In the genomic region with DNA sequence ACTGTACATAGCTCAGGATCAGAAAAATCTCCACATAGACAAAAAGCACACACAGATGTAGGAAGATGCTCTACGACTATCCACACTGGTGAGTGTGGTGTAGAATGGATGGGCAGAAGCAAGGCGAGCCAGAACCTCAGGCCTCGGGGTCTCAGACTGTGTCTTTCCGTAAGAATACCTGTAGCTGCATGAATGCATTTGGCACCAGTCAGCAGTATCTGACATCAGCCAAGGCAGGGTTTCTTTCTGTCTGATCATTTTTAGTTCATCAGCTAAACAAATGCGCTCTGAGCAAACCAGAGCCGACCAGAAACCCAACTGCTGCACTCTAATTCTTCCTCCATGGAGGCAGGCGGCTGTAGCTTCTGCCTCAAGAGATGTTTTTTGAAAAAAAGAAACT, we compare ENCODE assay signal across 8 mouse cellular contexts. TPM values are rescaled to one million over a fixed set of nuclear protein-coding genes. Genes with fewer than 3 reads are reported as not detected.
DNase-seq lines count a peak whose midpoint lies in the region; ATAC-seq and TF ChIP-seq lines count a peak whose summit lies in the region.
"Had no signal": no experiment of that assay in that cellular context is flagged by ENCODE, and none has a peak within 500 bp of the region (broad histone marks: within the 10 kb centered on the region; RNA-seq: fewer than 3 reads in every experiment).

No protein-coding gene starts in this region.

- H3K4me1 ChIP-seq in kidney, embryonic 15.5 days: no peaks in the 10 kb centered on the region; the same call in 1 of the 2 replicates
- H3K4me1 ChIP-seq in forebrain, embryonic 13.5 days: peaks cover 16% of the 10 kb centered on the region
- no peaks in the 10 kb centered on the region for H3K4me1 ChIP-seq in hindbrain, postnatal 0 days (ENCODE audit: insufficient read depth, low read length)
- H3K4me1 ChIP-seq in midbrain, embryonic 16.5 days (ENCODE audit: control insufficient read depth, insufficient read depth, low read length): peaks cover 18% of the 10 kb centered on the region

- H3K36me3 ChIP-seq in kidney, embryonic 15.5 days: peaks cover 70% of the 10 kb centered on the region
- H3K36me3 ChIP-seq in forebrain, embryonic 13.5 days (ENCODE audit: poor library complexity, severe bottlenecking): peaks cover 59% of the 10 kb centered on the region
- H3K36me3 ChIP-seq in hindbrain, postnatal 0 days (ENCODE audit: insufficient read depth, low read length): peaks cover 27% of the 10 kb centered on the region; the same call in 1 of the 2 replicates
- peaks cover 15% of the 10 kb centered on the region for H3K36me3 ChIP-seq in midbrain, embryonic 16.5 days (ENCODE audit: control insufficient read depth, insufficient read depth, low read length)

- no peak overlapping the region for H3K9ac ChIP-seq in kidney, embryonic 15.5 days
- H3K9ac ChIP-seq in forebrain, embryonic 13.5 days: peak overlapping the region; percentile 40; the same call in 1 of the 2 replicates
- H3K9ac ChIP-seq in hindbrain, postnatal 0 days (replicated peaks; ENCODE audit: low read length): no peak overlapping the region
- peak overlapping the region; percentile 48; the same call in 1 of the 2 replicates for H3K9ac ChIP-seq in midbrain, embryonic 16.5 days (ENCODE audit: low read depth, low read length)

- H3K4me3 ChIP-seq in kidney, embryonic 15.5 days (replicated peaks): no peak overlapping the region
- no peak overlapping the region for H3K4me3 ChIP-seq in forebrain, embryonic 13.5 days
- no peak overlapping the region for H3K4me3 ChIP-seq in hindbrain, postnatal 0 days (ENCODE audit: low read length)
- no peak overlapping the region; the same call in 1 of the 2 replicates for H3K4me3 ChIP-seq in midbrain, embryonic 16.5 days (ENCODE audit: low read depth, low read length)

- ATAC-seq in kidney, embryonic 15.5 days (replicated peaks; ENCODE audit: low FRiP score): peak; percentile 22; the same call in 1 of the 2 replicates
- 0 out of 2 replicates have a peak, but pooled peaks have one; percentile 6 for ATAC-seq in forebrain, embryonic 13.5 days
- ATAC-seq in hindbrain, postnatal 0 days: peak; percentile 39
- peak; percentile 37 for ATAC-seq in midbrain, embryonic 16.5 days

- no peak for DNase-seq in kidney, postnatal 4 days
- no peak for DNase-seq in hindbrain, postnatal 0 days (ENCODE audit: low spot score)
- DNase-seq in right cerebral cortex, adult 18-20 months: no peak
- no peak for DNase-seq in urinary bladder, adult 2 months (ENCODE audit: low spot score)
- DNase-seq: kidney, postnatal 36 days had no signal

- H3K27ac ChIP-seq in kidney, embryonic 15.5 days: no peak overlapping the region
- no peak overlapping the region for H3K27ac ChIP-seq in forebrain, embryonic 13.5 days
- peak overlapping the region; percentile 69 for H3K27ac ChIP-seq in hindbrain, postnatal 0 days
- H3K27ac ChIP-seq in midbrain, embryonic 16.5 days (ENCODE audit: low read length): peak overlapping the region; percentile 77

- WGBS in kidney, embryonic 15.5 days: 82% methylated on average over 7 of the region's 7 CpGs
- 48% methylated on average over 7 of the region's 7 CpGs for WGBS in forebrain, embryonic 13.5 days
- 56% methylated on average over 7 of the region's 7 CpGs for WGBS in hindbrain, postnatal 0 days
- 39% methylated on average over 7 of the region's 7 CpGs for WGBS in midbrain, embryonic 16.5 days

- H3K27me3 ChIP-seq in kidney, embryonic 15.5 days: no peaks in the 10 kb centered on the region
- H3K27me3 ChIP-seq in forebrain, embryonic 13.5 days: no peaks in the 10 kb centered on the region
- H3K27me3 ChIP-seq in hindbrain, postnatal 0 days (ENCODE audit: insufficient read depth, low read length): no peaks in the 10 kb centered on the region
- no peaks in the 10 kb centered on the region for H3K27me3 ChIP-seq in midbrain, embryonic 16.5 days (ENCODE audit: control insufficient read depth, insufficient read depth, low read depth, low read length)

- TF ChIP-seq CTCF in hindbrain, postnatal 0 days (IDR thresholded peaks at IDR 0.05; ENCODE audit: low read depth): no peak

- H3K4me2 ChIP-seq in kidney, embryonic 15.5 days: no peak overlapping the region
- H3K4me2 ChIP-seq in forebrain, embryonic 13.5 days: peak overlapping the region; percentile 54
- peak overlapping the region; percentile 11 for H3K4me2 ChIP-seq in hindbrain, postnatal 0 days (ENCODE audit: low read depth, low read length)
- peak overlapping the region; percentile 45 for H3K4me2 ChIP-seq in midbrain, embryonic 16.5 days (ENCODE audit: low read length)

- H3K9me3 ChIP-seq in kidney, embryonic 15.5 days (replicated peaks): no peaks in the 10 kb centered on the region
- H3K9me3 ChIP-seq in forebrain, embryonic 13.5 days (replicated peaks): no peaks in the 10 kb centered on the region
- H3K9me3 ChIP-seq in hindbrain, postnatal 0 days (ENCODE audit: low read length): no peaks in the 10 kb centered on the region
- no peaks in the 10 kb centered on the region; the same call in 1 of the 2 replicates for H3K9me3 ChIP-seq in midbrain, embryonic 16.5 days (replicated peaks; ENCODE audit: control insufficient read depth, low read length, poor library complexity, severe bottlenecking)

RNA-seq across cellular contexts. Expression of a gene that starts 18.1 kb away (rescaled TPM):
- polyA plus RNA-seq in kidney, embryonic 15.5 days (2015; fragmentation: Nextera tagmentation; extraction: Ambion mirVana): 31.2 and 31.8 TPM in 2 replicates
- polyA plus RNA-seq in forebrain, embryonic 13.5 days (2015; fragmentation: Nextera tagmentation; extraction: Ambion mirVana): 31.7 and 37.1 TPM in 2 replicates
- total RNA-seq in hindbrain, postnatal 0 days (2014; rRNA removed): 8.1 and 16.7 TPM in 2 replicates
- 21.7 and 26.0 TPM in 2 replicates for polyA plus RNA-seq in hindbrain, postnatal 0 days (2015; fragmentation: Nextera tagmentation; extraction: Ambion mirVana)
- polyA plus RNA-seq in midbrain, embryonic 16.5 days (2015; fragmentation: Nextera tagmentation; extraction: Ambion mirVana): 31.1 and 35.9 TPM in 2 replicates
- 30.6 and 35.6 TPM in 2 replicates for polyA plus RNA-seq in urinary bladder, adult 2 months (2012; rRNA removed)

RNA-seq across cellular contexts. Expression of a gene that starts 57.6 kb away (rescaled TPM):
- polyA plus RNA-seq in kidney, embryonic 15.5 days (2015; fragmentation: Nextera tagmentation; extraction: Ambion mirVana): 50.8 and 55.9 TPM in 2 replicates
- 37.9 and 38.3 TPM in 2 replicates for polyA plus RNA-seq in forebrain, embryonic 13.5 days (2015; fragmentation: Nextera tagmentation; extraction: Ambion mirVana)
- 116 and 132 TPM in 2 replicates for total RNA-seq in hindbrain, postnatal 0 days (2014; rRNA removed)
- 24.0 and 30.2 TPM in 2 replicates for polyA plus RNA-seq in hindbrain, postnatal 0 days (2015; fragmentation: Nextera tagmentation; extraction: Ambion mirVana)
- polyA plus RNA-seq in midbrain, embryonic 16.5 days (2015; fragmentation: Nextera tagmentation; extraction: Ambion mirVana): 30.7 and 32.0 TPM in 2 replicates
- 40.7 and 46.5 TPM in 2 replicates for polyA plus RNA-seq in urinary bladder, adult 2 months (2012; rRNA removed)

Comparison
In these comparisons a context has a peak if more than half of its experiments do, and no peak if none do; other contexts are left out.
1. H3K27ac ChIP-seq: peak in hindbrain, postnatal 0 days (single experiment) and midbrain, embryonic 16.5 days (single experiment); none in kidney, embryonic 15.5 days (single experiment) and forebrain, embryonic 13.5 days (single experiment).
2. H3K9ac ChIP-seq: peak in forebrain, embryonic 13.5 days (single experiment) and midbrain, embryonic 16.5 days (single experiment); none in kidney, embryonic 15.5 days (single experiment) and hindbrain, postnatal 0 days (single experiment).
3. Peak in every context shown above with its lines, with median percentiles within 50 percentile points of each other: ATAC-seq.